Mouse (Mus musculus) bone marrow macrophage, adult 2 months (primary cell): ENCODE measurements around the gene Ddit4.

Source experiments
- CTCF ChIP-seq: IDR thresholded peaks from 2 replicates; pipeline ENCODE4 v1.5.1; 2012; ENCODE audit warnings: low read depth, mild to moderate bottlenecking, low read length, moderate library complexity
- POLR2A ChIP-seq: IDR thresholded peaks from 2 replicates; pipeline ENCODE4 v1.6.1; 2012; ENCODE audit warnings: mild to moderate bottlenecking, low read depth, low read length, borderline replicate concordance

GRCm38 (mm10) chr10:59957171-59958149 is 5.8 kb upstream of the Ddit4 start:
- TF ChIP-seq POLR2A (no peak), CTCF (no peak)
